Mouse (Mus musculus): Measurements from ENCODE around the gene Smad6.

- TF ChIP-seq HCFC1 (IDR thresholded peaks at IDR 0.05; ENCODE audit: borderline replicate concordance, insufficient read depth, low read length) (no peak), CHD2 (IDR thresholded peaks at IDR 0.05; ENCODE audit: low read depth, low read length) (no peak)
Measured at GRCm38 (mm10) chr9:63968592-63968991, 53.3 kb downstream of the Smad6 start.

Measured in ES-E14 (cell line).